Mouse (Mus musculus) retina, postnatal 7 days (tissue): ENCODE measurements around the gene Rad9a.

ENCODE experiments used
- DNase-seq: peaks from one replicate; pipeline ENCODE4 v3.0.0-alpha.2; 2012; ENCODE audit warnings: low read depth, low spot score

Rad9a gene

DNA sequence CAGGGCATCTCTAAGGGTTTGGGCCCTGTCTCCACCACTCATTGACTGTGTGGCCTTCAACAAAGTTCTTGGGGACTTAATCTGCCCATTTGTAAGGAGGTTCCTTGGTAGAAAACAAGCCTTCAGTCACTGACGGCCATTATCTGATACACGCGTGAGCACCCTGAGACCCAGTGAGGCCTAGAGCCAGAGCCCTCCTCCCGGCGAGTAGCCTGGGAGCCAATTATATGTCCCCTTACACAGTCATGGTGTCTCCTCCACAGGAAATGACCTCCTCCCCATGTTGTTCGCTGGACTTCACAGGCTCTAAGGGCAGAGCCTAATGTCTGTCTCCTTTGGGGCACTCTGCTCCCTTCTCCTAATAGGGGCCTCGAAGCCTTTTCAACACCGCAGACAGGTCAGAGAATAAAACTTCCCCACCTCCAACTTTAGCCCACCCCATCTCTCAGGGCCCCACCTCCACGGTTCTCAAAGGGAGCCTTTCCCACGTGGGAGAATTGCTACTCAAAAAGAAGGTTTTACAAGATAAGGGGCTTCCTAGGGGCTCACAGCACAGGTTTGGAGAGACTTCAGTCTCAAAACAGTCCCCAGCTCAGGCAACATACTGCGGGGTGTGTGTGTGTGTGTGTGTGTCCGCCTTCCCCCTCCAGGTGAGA is 55.0 kb downstream of the Rad9a start:
- DNase-seq = no peak

DNA sequence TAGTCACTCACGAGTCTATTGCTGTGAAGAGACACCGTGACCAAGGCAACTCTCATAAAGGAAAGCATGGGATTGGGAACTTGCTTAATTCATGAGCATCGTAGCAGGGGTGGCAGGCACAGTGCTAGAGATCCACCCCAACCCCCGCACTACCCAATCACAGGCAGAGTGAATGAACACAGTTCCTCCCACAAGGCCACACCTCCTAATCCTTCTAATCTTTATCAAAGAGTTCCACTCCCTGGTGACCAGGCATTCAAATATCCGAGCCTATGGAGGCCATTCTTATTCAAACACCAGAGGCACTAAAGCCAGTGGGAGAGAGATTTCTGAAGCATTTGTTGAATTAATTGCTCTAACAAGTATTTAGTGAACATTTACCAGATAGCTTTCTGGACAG is 55.5 kb downstream of the Rad9a start:
- no peak for DNase-seq
